Mouse (Mus musculus) retina, postnatal 1 day (tissue): ENCODE results near the gene Trp53i11.

Experiments
- DNase-seq: peaks from one replicate; pipeline ENCODE4 v3.0.0-alpha.2; 2012

The Trp53i11 gene

GRCm38 (mm10) chr2:93187323-93187996 is at the start of gene Trp53i11:
Gene Trp53i11 (plus strand): TSS chr2:93187548.
- DNase-seq, result peak; percentile 95

- no peak for DNase-seq
Measured at GRCm38 (mm10) chr2:93139476-93139875, 47.9 kb upstream of the Trp53i11 start.

GRCm38 (mm10) chr2:93141329-93141728 is 46.0 kb upstream of the Trp53i11 start:
- DNase-seq, result peak; percentile 68

GRCm38 (mm10) chr2:93142616-93143015 is 44.7 kb upstream of the Trp53i11 start:
- peak; percentile 59 for DNase-seq

- DNase-seq, result no peak
Measured at GRCm38 (mm10) chr2:93144126-93144525, 43.2 kb upstream of the Trp53i11 start.

GRCm38 (mm10) chr2:93150009-93150408 is 37.3 kb upstream of the Trp53i11 start:
- DNase-seq, result no peak

- no peak for DNase-seq
Measured at GRCm38 (mm10) chr2:93150673-93151450, 36.5 kb upstream of the Trp53i11 start.

- no peak for DNase-seq
Measured at GRCm38 (mm10) chr2:93152191-93152601, 35.2 kb upstream of the Trp53i11 start.

- DNase-seq, result no peak
Measured at GRCm38 (mm10) chr2:93152883-93153491, 34.4 kb upstream of the Trp53i11 start.

- no peak for DNase-seq
Measured at GRCm38 (mm10) chr2:93153833-93154232, 33.5 kb upstream of the Trp53i11 start.

- DNase-seq, result no peak
Measured at GRCm38 (mm10) chr2:93154486-93155032, 32.8 kb upstream of the Trp53i11 start.

GRCm38 (mm10) chr2:93160467-93161035 is 26.8 kb upstream of the Trp53i11 start:
- DNase-seq, result no peak

GRCm38 (mm10) chr2:93161914-93162664 is 25.3 kb upstream of the Trp53i11 start:
- no peak for DNase-seq

GRCm38 (mm10) chr2:93162791-93163190 is 24.6 kb upstream of the Trp53i11 start:
- DNase-seq, result no peak

GRCm38 (mm10) chr2:93163317-93163716 is 24.0 kb upstream of the Trp53i11 start:
- DNase-seq, result no peak

- no peak for DNase-seq
Measured at GRCm38 (mm10) chr2:93163750-93164335, 23.5 kb upstream of the Trp53i11 start.

GRCm38 (mm10) chr2:93166295-93166694 is 21.1 kb upstream of the Trp53i11 start:
- no peak for DNase-seq

- no peak for DNase-seq
Measured at GRCm38 (mm10) chr2:93166734-93167406, 20.5 kb upstream of the Trp53i11 start.

GRCm38 (mm10) chr2:93170156-93170844 is 17.0 kb upstream of the Trp53i11 start:
- DNase-seq, result no peak

GRCm38 (mm10) chr2:93170845-93171200 is 16.5 kb upstream of the Trp53i11 start:
- peak; percentile 76 for DNase-seq

GRCm38 (mm10) chr2:93171929-93172328 is 15.4 kb upstream of the Trp53i11 start:
- DNase-seq, result no peak
